33 mouse cellular contexts compared by ENCODE assay signal in genomic region chr11:119147153-119147552, GRCm38 (mm10).
"Had no signal": no experiment of that assay in that cellular context is flagged by ENCODE, and none has a peak within 500 bp of the region (broad histone marks: within the 10 kb centered on the region; RNA-seq: fewer than 3 reads in every experiment).

No protein-coding gene starts in this region.

- H3K9ac ChIP-seq: heart, embryonic 13.5 days; heart, embryonic 15.5 days; hindbrain, embryonic 12.5 days; hindbrain, embryonic 13.5 days; hindbrain, embryonic 14.5 days; hindbrain, embryonic 15.5 days; intestine, embryonic 15.5 days; kidney, embryonic 15.5 days had no signal

- H3K27ac ChIP-seq: heart, embryonic 13.5 days; heart, embryonic 15.5 days; hindbrain, embryonic 10.5 days; hindbrain, embryonic 12.5 days; hindbrain, embryonic 13.5 days; hindbrain, embryonic 14.5 days; hindbrain, embryonic 15.5 days; hindbrain, postnatal 0 days; intestine, embryonic 15.5 days; kidney, embryonic 15.5 days; kidney, postnatal 0 days; layer of hippocampus, adult 2 months had no signal

- ATAC-seq: hindbrain, embryonic 16.5 days; hindbrain, postnatal 0 days; inflammation-experienced regulatory T-cells, adult 6 months; intestine, embryonic 15.5 days; intestine, embryonic 16.5 days; intestine, postnatal 0 days had no signal

- DNase-seq: heart, postnatal 10 days; heart, postnatal 14 days; heart, postnatal 36 days; heart, postnatal 4 days; kidney, adult 11 months; kidney, adult 18-20 months; kidney, adult 2 months; kidney, adult 8-10 months; kidney, adult 9 months; kidney, postnatal 10 days; kidney, postnatal 14 days; kidney, postnatal 25 days; kidney, postnatal 36 days; kidney, postnatal 4 days; layer of hippocampus, adult 9-11 months; layer of hippocampus, postnatal 36 days had no signal

- H3K4me2 ChIP-seq: heart, embryonic 11.5 days; heart, embryonic 13.5 days; heart, embryonic 15.5 days; hindbrain, embryonic 12.5 days; hindbrain, embryonic 13.5 days; hindbrain, embryonic 14.5 days; hindbrain, embryonic 15.5 days; intestine, embryonic 15.5 days; kidney, embryonic 15.5 days had no signal

- H3K4me3 ChIP-seq: heart, embryonic 13.5 days; heart, embryonic 15.5 days; hindbrain, embryonic 10.5 days; hindbrain, embryonic 12.5 days; hindbrain, embryonic 13.5 days; hindbrain, embryonic 15.5 days; intestine, embryonic 15.5 days; kidney, embryonic 15.5 days; layer of hippocampus, adult 2 months had no signal

- H3K9me3 ChIP-seq: heart, embryonic 13.5 days; heart, embryonic 15.5 days; hindbrain, embryonic 10.5 days; hindbrain, embryonic 12.5 days; hindbrain, embryonic 13.5 days; hindbrain, embryonic 15.5 days; intestine, embryonic 15.5 days; kidney, embryonic 15.5 days had no signal

- H3K27me3 ChIP-seq: heart, embryonic 13.5 days; heart, embryonic 15.5 days; hindbrain, embryonic 12.5 days; hindbrain, embryonic 15.5 days; intestine, embryonic 15.5 days; kidney, embryonic 15.5 days had no signal
